Comparison of ENCODE assay signal across 1 mouse cellular context in the genomic region with DNA sequence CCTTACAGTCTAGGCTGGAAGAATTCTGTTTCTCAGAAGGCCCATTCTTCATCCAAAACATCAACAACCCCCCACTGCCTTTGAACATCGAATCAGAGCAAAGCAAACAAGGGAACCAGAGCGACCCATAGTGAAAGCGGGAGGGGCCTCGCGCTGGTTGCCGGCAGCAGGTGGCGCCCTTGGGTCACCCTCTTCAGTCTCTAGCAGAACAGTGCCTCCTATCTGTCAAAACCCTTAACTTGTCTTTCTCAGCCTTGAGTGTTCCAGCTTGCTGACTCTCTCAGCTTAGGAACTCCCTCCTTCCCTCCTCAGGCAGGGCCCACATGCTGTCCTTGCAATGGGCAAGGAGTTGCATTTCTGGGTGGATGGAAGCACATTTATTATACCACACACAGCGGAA.
TF ChIP-seq lines count a peak whose summit lies in the region.

No protein-coding gene starts in this region.

TF ChIP-seq in CH12.LX, 34 proteins besides CTCF, POLR2A, EP300 and RAD21 (continued from another document):
- TF ChIP-seq ZNF384 (IDR thresholded peaks at IDR 0.05; ENCODE audit: low read depth, low read length) (peak; percentile 34; the same call in 1 of the 2 replicates), CHD2 (IDR thresholded peaks at IDR 0.05; ENCODE audit: low read length) (no peak), MEF2A (IDR thresholded peaks at IDR 0.05; ENCODE audit: borderline replicate concordance, low read depth, low read length) (no peak), USF2 (conservative IDR thresholded peaks at IDR 0.05; ENCODE audit: low read depth, low read length) (no peak), TCF12 (IDR thresholded peaks at IDR 0.05; ENCODE audit: low read depth, low read length) (0 out of 2 replicates have a peak, but pooled peaks have one; percentile 36), UBTF (IDR thresholded peaks at IDR 0.05; ENCODE audit: low read depth, low read length) (no peak), PAX5 (IDR thresholded peaks at IDR 0.05; ENCODE audit: low read length) (no peak), RCOR1 (conservative IDR thresholded peaks at IDR 0.05; ENCODE audit: low read depth, low read length) (no peak), IRF4 (IDR thresholded peaks at IDR 0.05; ENCODE audit: low read depth, low read length) (peak; percentile 68; the same call in 1 of the 2 replicates), ZMIZ1 (IDR thresholded peaks at IDR 0.05; ENCODE audit: low read depth, low read length) (no peak), ELF1 (IDR thresholded peaks at IDR 0.05; ENCODE audit: low read depth, low read length) (0 out of 2 replicates have a peak, but pooled peaks have one; percentile 43), POLR2AphosphoS2 (IDR thresholded peaks at IDR 0.05; ENCODE audit: low read depth, low read length) (no peak), HCFC1 (IDR thresholded peaks at IDR 0.05; ENCODE audit: low read depth, low read length) (peak; percentile 42), MAFK (IDR thresholded peaks at IDR 0.05; ENCODE audit: insufficient replicate concordance, low read length) (no peak), NRF1 (IDR thresholded peaks at IDR 0.05; ENCODE audit: low read depth, low read length) (no peak), TBP (conservative IDR thresholded peaks at IDR 0.05; ENCODE audit: low read depth, low read length) (no peak), USF1 (IDR thresholded peaks at IDR 0.05; ENCODE audit: low read depth, low read length) (no peak), JUND (conservative IDR thresholded peaks at IDR 0.05; ENCODE audit: low read depth, low read length) (peak; percentile 44)
